Mouse (Mus musculus): ENCODE measurements around the gene Gapvd1.
"Not testable (repeated sequence)": the region's sequence is repeated elsewhere in the genome, so short reads cannot be mapped to it uniquely, and the experiment has no call there.

Gapvd1 gene

GRCm38 (mm10) chr2:34754551-34755358, at the start of gene Gapvd1:
Gene Gapvd1 (minus strand): TSS chr2:34755232.
- DNase-seq (ENCODE audit: inconsistent ontology term): peak; percentile 73

- no peak for DNase-seq (ENCODE audit: inconsistent ontology term)
Observed at GRCm38 (mm10) chr2:34804815-34805214, 49.8 kb upstream of the Gapvd1 start.

GRCm38 (mm10) chr2:34804172-34804571, 49.1 kb upstream of the Gapvd1 start:
- DNase-seq (ENCODE audit: inconsistent ontology term): no peak

- no peak for DNase-seq (ENCODE audit: inconsistent ontology term)
Observed at GRCm38 (mm10) chr2:34803746-34804145, 48.7 kb upstream of the Gapvd1 start.

GRCm38 (mm10) chr2:34802565-34803245, 47.7 kb upstream of the Gapvd1 start:
- DNase-seq (ENCODE audit: inconsistent ontology term): peak; percentile 43

- DNase-seq (ENCODE audit: inconsistent ontology term): peak; percentile 98
Observed at GRCm38 (mm10) chr2:34801516-34802482, 46.8 kb upstream of the Gapvd1 start.

- DNase-seq (ENCODE audit: inconsistent ontology term): no peak
Observed at GRCm38 (mm10) chr2:34800371-34800770, 45.3 kb upstream of the Gapvd1 start.

GRCm38 (mm10) chr2:34799357-34800256, 44.6 kb upstream of the Gapvd1 start, which contains the start of gene Rabepk:
Gene Rabepk (minus strand): TSS chr2:34799912.
- peak; percentile 89 for DNase-seq (ENCODE audit: inconsistent ontology term)

- no peak for DNase-seq (ENCODE audit: inconsistent ontology term)
Observed at GRCm38 (mm10) chr2:34795426-34795825, 40.4 kb upstream of the Gapvd1 start.

GRCm38 (mm10) chr2:34794511-34794910, 39.5 kb upstream of the Gapvd1 start:
- DNase-seq (ENCODE audit: inconsistent ontology term): no peak

- DNase-seq (ENCODE audit: inconsistent ontology term): not testable (repeated sequence)
Observed at GRCm38 (mm10) chr2:34792543-34792942, 37.5 kb upstream of the Gapvd1 start.

GRCm38 (mm10) chr2:34790282-34790681, 35.2 kb upstream of the Gapvd1 start:
- no peak for DNase-seq (ENCODE audit: inconsistent ontology term)

GRCm38 (mm10) chr2:34784085-34784484, 29.1 kb upstream of the Gapvd1 start:
- no peak for DNase-seq (ENCODE audit: inconsistent ontology term)

GRCm38 (mm10) chr2:34783064-34784020, 28.3 kb upstream of the Gapvd1 start:
- no peak for DNase-seq (ENCODE audit: inconsistent ontology term)

- DNase-seq (ENCODE audit: inconsistent ontology term): no peak
Observed at GRCm38 (mm10) chr2:34777237-34777868, 22.3 kb upstream of the Gapvd1 start.

GRCm38 (mm10) chr2:34774493-34774892, 19.5 kb upstream of the Gapvd1 start:
- no peak for DNase-seq (ENCODE audit: inconsistent ontology term)

- DNase-seq (ENCODE audit: inconsistent ontology term): no peak
Observed at GRCm38 (mm10) chr2:34773673-34774072, 18.6 kb upstream of the Gapvd1 start.

GRCm38 (mm10) chr2:34772252-34773235, 17.5 kb upstream of the Gapvd1 start:
- DNase-seq (ENCODE audit: inconsistent ontology term): no peak

All from Muller cell, postnatal 12 days (primary cell).